Mouse (Mus musculus) frontal cortex, adult (tissue): Measurements from ENCODE around the gene Nbr1.
"Not testable (repeated sequence)": the region's sequence is repeated elsewhere in the genome, so short reads cannot be mapped to it uniquely, and the experiment has no call there.

Source experiments
- ATAC-seq: cut with Nextera tagmentation; 2 replicates; pipeline ENCODE4 v1.9.2; 2017; ENCODE audit warnings: mild to moderate bottlenecking, moderate library complexity, mixed read lengths; ENCODE audit not compliant: low TSS enrichment

The Nbr1 gene

GRCm38 (mm10) chr11:101620022-101620655 is 68.2 kb downstream of the Nbr1 start:
- ATAC-seq = not testable (repeated sequence)

GRCm38 (mm10) chr11:101626649-101626994 is 74.7 kb downstream of the Nbr1 start:
- ATAC-seq = no peak

GRCm38 (mm10) chr11:101626995-101627856 is 75.3 kb downstream of the Nbr1 start, which contains the start of gene Rdm1:
Rdm1 (plus strand) TSS chr11:101627195.
- ATAC-seq = peak; percentile 84

- ATAC-seq = peak; percentile 69
These were observed 76.1 kb downstream of the Nbr1 start for GRCm38 (mm10) chr11:101627857-101628559.

GRCm38 (mm10) chr11:101628733-101629417 is 76.9 kb downstream of the Nbr1 start:
- not testable (repeated sequence) for ATAC-seq
